Mouse (Mus musculus): ENCODE results near the gene Stx8. TPM values are rescaled to one million over a fixed set of nuclear protein-coding genes. Genes with fewer than 3 reads are reported as not detected.

Stx8 gene
- polyA plus RNA-seq (2012; rRNA removed), result 0.77 and 1.2 TPM in 2 replicates

DNA sequence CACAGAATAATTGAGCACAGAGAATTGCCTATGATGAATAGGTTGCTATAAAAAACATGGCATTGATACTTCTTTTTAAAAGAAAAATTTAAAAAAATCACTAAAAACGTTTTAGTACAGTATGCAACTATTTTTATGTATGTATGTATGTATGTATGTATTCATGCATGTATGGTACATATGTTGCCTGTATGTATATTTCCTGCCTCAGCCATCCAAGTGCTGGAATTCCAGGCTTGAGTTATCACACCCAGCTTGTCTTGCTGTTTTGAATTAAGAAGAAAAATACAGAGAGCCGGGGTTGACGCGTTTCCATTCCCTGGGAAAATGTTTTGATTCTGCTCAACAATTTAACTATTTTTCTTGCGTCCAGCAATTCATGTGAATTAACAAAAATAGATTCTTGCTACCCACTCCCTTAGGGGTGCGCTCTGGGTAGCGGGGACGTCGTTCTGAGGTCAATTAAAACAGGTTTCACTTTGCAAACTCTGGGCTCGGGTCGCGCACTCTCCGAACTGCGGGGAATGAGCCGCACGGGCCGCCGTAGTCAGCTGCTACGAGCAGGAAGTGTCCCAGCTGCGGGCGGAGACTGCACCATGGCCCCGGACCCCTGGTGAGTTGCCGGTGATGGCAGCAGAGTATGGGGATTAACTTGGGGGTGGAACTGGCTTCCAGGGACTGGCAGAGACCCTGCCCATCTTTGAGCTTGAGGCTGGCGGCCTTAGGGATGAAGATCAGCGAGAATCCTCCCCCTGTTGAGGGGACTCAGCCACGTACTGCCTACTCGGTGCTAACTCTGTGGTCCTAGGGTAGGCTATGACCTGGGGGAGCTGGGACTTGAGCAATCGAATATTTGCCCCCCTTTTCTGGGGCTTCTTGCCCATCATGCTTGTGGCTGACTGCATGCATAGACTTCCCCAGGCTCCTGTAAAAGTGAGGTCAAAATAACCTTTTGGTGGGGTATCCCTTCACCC lies at the start of gene Stx8:
Gene Stx8, plus strand, starts transcription at position 289 of the 974 bp plus-strand sequence.

DNA sequence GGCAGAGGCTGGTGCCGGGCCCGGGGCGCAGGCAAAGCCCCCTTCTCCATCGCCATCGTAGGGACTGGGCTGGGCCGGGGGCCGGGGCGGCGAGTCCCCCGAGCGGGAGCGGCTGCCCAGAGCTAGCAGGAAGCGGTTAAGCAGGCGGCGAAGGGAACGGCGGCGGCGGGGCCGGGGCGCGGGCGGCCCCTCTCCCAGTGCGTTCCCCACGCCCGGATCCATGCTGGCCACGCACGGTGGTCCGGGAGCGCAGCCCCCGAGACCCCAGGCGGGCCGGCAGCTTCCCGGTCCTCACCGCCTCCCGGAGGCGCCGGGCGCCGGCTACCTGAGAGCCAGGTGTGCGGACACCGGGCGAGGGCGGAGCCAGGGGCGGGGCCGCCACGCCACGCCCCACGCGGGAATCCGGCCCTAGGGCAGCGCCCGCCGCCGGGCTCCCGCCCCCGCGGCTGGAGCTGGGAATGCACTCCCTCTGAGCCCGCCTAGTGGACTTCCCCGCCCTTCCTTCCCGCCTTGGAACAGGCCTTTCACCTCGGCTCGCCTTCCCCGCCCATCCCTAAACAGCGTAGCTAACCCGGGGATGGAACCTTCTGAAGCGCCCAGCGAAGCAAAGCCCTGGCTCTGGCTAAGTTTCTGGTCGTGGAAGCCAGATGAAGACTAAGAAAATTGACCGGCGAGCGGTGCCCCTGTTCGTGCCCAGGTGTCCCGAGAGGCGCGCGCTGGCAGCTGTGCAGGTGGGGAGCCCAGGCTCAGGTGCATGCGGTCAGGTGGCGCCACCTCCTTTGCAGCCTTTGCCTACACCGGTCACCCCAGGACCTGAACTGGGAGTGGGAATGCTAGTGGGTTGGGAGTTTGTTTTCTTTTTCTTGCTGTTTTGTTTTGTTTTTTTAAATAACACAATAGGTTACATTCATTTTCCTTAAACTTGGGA lies 43.9 kb upstream of the Stx8 start, which contains the start of gene Usp43:
Gene Usp43, minus strand, starts transcription at position 327 of the 928 bp plus-strand sequence.

DNA sequence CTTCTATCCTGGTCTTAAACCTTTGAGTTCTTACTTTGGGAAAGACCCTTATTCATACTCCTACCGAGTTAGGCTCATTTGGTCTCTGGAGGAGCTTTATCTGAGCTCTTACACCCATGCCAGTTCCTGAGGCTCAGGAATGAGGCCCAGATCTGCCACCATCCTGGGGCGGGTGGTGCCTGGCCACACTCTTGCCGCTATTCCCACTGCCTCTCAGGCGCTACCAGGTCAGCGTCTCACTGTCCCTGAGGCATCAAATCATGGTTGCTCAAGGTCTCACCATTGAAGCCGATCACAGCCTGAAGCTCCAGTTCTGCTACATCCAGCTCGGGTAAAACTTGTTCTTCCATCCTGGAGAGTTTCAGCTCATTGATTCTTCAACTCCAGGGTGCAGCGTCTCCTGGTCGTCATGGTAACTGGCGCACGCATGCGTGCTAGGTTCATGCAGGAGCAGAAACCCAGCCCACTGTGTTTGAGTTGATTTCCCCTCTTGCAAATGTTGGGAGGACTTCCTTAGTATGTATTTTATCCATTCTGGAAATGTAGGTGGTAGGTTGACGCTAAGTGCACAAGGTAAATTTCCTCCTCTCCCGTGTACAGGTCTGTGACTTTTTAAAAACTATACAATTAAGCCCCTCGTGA lies 630 bp upstream of the Stx8 start, which contains the start of gene Cfap52:
Gene Cfap52, minus strand, starts transcription at position 410 of the 642 bp plus-strand sequence.

Other genes starting within 250 kb of the Stx8 start
- gene Glp2r, start 195.0 kb upstream of the Stx8 start, polyA plus RNA-seq (2012; rRNA removed), result 0.26 and 0.29 TPM in 2 replicates
- not detected in 2 replicates for gene Gsg1l2, start 191.6 kb upstream of the Stx8 start, polyA plus RNA-seq (2012; rRNA removed)
- 0.19 and 0.68 TPM in 2 replicates for gene Dhrs7c, start 168.0 kb upstream of the Stx8 start, polyA plus RNA-seq (2012; rRNA removed)
- 3.7 and 5.2 TPM in 2 replicates for gene Usp43, start 44.0 kb upstream of the Stx8 start, polyA plus RNA-seq (2012; rRNA removed)
- not detected in 2 replicates for gene Cfap52, start 542 bp upstream of the Stx8 start, polyA plus RNA-seq (2012; rRNA removed)